Mouse (Mus musculus) liver, postnatal 0 days (tissue): ENCODE data around the gene Klrb1. TPM values are rescaled to one million over a fixed set of nuclear protein-coding genes. Genes with fewer than 3 reads are reported as not detected.
"Not testable (repeated sequence)": the region's sequence is repeated elsewhere in the genome, so short reads cannot be mapped to it uniquely, and the experiment has no call there.

Experiments
- ATAC-seq: fragments of 200-750 bp; cut with Nextera tagmentation; 2 replicates; pipeline ENCODE4 v1.8.0; 2017; ENCODE audit warnings: mild to moderate bottlenecking, moderate library complexity
- DNase-seq: peaks from one replicate; pipeline ENCODE4 v3.0.0-alpha.2; 2016
- H3K27ac ChIP-seq: fragments of 300-500 bp; sonication (generic); 2 replicates; pipeline ENCODE4 v1.5.1; 2014; ENCODE audit warnings: antibody characterized with exemption, moderate library complexity, mild to moderate bottlenecking, low read depth
- H3K27me3 ChIP-seq: fragments of 300-500 bp; sonication (generic); 2 replicates; pipeline ENCODE4 v1.6.1; 2014; ENCODE audit warnings: low read length, control low read depth, mixed read lengths; ENCODE audit not compliant: insufficient read depth
- H3K36me3 ChIP-seq: fragments of 300-500 bp; sonication (generic); replicated peaks from 2 replicates; pipeline ENCODE4 v1.6.1; 2014; ENCODE audit warnings: mild to moderate bottlenecking, control low read depth, low read length, moderate library complexity, mixed read lengths; ENCODE audit not compliant: insufficient read depth
- H3K4me1 ChIP-seq: fragments of 300-500 bp; sonication (generic); 2 replicates; pipeline ENCODE4 v1.6.1; 2014; ENCODE audit warnings: antibody characterized with exemption, mild to moderate bottlenecking, control low read depth; ENCODE audit not compliant: insufficient read depth
- H3K4me2 ChIP-seq: fragments of 300-500 bp; sonication (generic); 2 replicates; pipeline ENCODE4 v1.6.1; 2014; ENCODE audit warnings: low read depth, mild to moderate bottlenecking, low read length, moderate library complexity, mixed read lengths
- H3K4me3 ChIP-seq: fragments of 300-500 bp; sonication (generic); 2 replicates; pipeline ENCODE4 v1.5.1; 2014; ENCODE audit warnings: low read depth, low read length
- H3K9ac ChIP-seq: fragments of 300-500 bp; sonication (generic); replicated peaks from 2 replicates; pipeline ENCODE4 v1.6.1; 2014; ENCODE audit warnings: mild to moderate bottlenecking, moderate library complexity
- H3K9me3 ChIP-seq: fragments of 300-500 bp; sonication (generic); 2 replicates; pipeline ENCODE4 v1.6.1; 2016; ENCODE audit warnings: mild to moderate bottlenecking, control low read depth, low read length, mixed read lengths
- CTCF ChIP-seq: sonication (generic); IDR thresholded peaks from 2 replicates; pipeline ENCODE4 v1.5.1; 2016; ENCODE audit warnings: antibody characterized with exemption, low read depth
- EP300 ChIP-seq: IDR thresholded peaks from 2 replicates; pipeline ENCODE4 v1.6.1; 2016; ENCODE audit warnings: antibody characterized with exemption, low read depth, mild to moderate bottlenecking
- WGBS: fragments of 180-500 bp; shearing (Covaris S2); extraction: QIAGEN DNeasy Blood & Tissue Kit; methylation state at CpG from one replicate; pipeline ENCODE4 v1.1.7; 2014; ENCODE audit not compliant: insufficient replicate concordance; 5-methylcytosine and 5-hydroxymethylcytosine counted together
- polyA plus RNA-seq: library from polyadenylated mRNA; unstranded; fragments of >200 nt; fragmentation: Nextera tagmentation; extraction: Ambion mirVana; gene quantifications from 2 replicates; pipeline ENCODE4 v1.2.1, GENCODE M21; 2015

Gene Klrb1
- polyA plus RNA-seq, 1 experiment from 2014 or later = not detected

GRCm38 (mm10) chr6:128759221-128759950 lies 36.5 kb upstream of the Klrb1 start:
- Histone ChIP-seq H3K36me3 (no peaks in the 10 kb centered on the region), H3K9ac (no peak overlapping the region), H3K27ac (no peak overlapping the region), H3K4me2 (no peak overlapping the region), H3K4me3 (no peak overlapping the region), H3K27me3 (no peaks in the 10 kb centered on the region), H3K4me1 (peaks cover 7% of the 10 kb centered on the region; the same call in 1 of the 2 replicates), H3K9me3 (no peaks in the 10 kb centered on the region)
- ATAC-seq (no peak), DNase-seq (no peak)
- 83% methylated on average over 5 of the region's 5 CpGs for WGBS
- TF ChIP-seq EP300 (no peak), CTCF (no peak)

- H3K36me3 ChIP-seq, H3K9ac ChIP-seq, H3K4me3 ChIP-seq, H3K9me3 ChIP-seq, H3K4me2 ChIP-seq, H3K4me1 ChIP-seq, H3K27me3 ChIP-seq: not testable (repeated sequence)
- ATAC-seq = peak; percentile 73
- H3K27ac ChIP-seq = peak overlapping the region; percentile 81
- 35% methylated on average over 4 of the region's 4 CpGs for WGBS
- DNase-seq = peak; percentile 28
Measured at GRCm38 (mm10) chr6:128755402-128755763, 32.5 kb upstream of the Klrb1 start.

- not testable (repeated sequence) for DNase-seq, H3K9me3 ChIP-seq, H3K4me3 ChIP-seq, H3K4me2 ChIP-seq, H3K27me3 ChIP-seq, H3K4me1 ChIP-seq, H3K36me3 ChIP-seq
- 44% methylated on average over 12 of the region's 12 CpGs for WGBS
- peak; percentile 89 for ATAC-seq
- peak; percentile 51 for TF ChIP-seq EP300
- peak overlapping the region; percentile 81 for H3K27ac ChIP-seq
- peak overlapping the region; percentile 1; the same call in 1 of the 2 replicates for H3K9ac ChIP-seq
Measured at GRCm38 (mm10) chr6:128754748-128755401, 32.0 kb upstream of the Klrb1 start.

DNA sequence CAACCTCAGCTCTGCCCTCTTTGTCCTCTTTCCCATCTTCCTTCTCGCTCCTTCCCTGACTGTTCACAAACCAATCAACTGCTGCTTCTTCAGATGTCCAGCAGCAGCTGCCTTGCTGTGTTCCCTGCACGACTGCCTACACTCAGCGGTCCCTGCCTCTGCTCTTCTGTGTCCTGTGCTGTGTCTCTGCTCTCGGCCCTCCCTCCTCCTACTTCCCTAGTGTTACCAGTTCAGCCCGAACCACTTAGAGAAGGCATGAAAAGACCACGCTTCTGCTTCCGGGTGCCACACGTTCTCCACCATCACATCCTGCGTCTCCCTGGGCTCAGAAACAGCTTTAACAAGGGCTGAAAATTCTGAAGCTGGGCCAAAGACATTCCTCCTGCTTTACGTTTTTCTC lies 31.4 kb upstream of the Klrb1 start:
- H3K4me1 ChIP-seq, DNase-seq, H3K36me3 ChIP-seq, H3K4me3 ChIP-seq, H3K27me3 ChIP-seq, H3K9me3 ChIP-seq: not testable (repeated sequence)
- peak overlapping the region; percentile 29; the same call in 1 of the 2 replicates for H3K4me2 ChIP-seq
- peak; percentile 30 for ATAC-seq
- WGBS = 22% methylated on average over 10 of the region's 10 CpGs
- H3K9ac ChIP-seq = peak overlapping the region; percentile 1; the same call in 1 of the 2 replicates
- peak overlapping the region; percentile 81 for H3K27ac ChIP-seq

GRCm38 (mm10) chr6:128753610-128754224 lies 30.9 kb upstream of the Klrb1 start:
- H3K27me3 ChIP-seq, H3K4me3 ChIP-seq, H3K9me3 ChIP-seq, H3K9ac ChIP-seq, H3K4me1 ChIP-seq, H3K36me3 ChIP-seq: not testable (repeated sequence)
- Histone ChIP-seq H3K27ac (peak overlapping the region; percentile 81), H3K4me2 (peak overlapping the region; percentile 29; the same call in 1 of the 2 replicates)
- DNase-seq (peak; percentile 67), ATAC-seq (peak; percentile 66)
- WGBS = 34% methylated on average over 8 of the region's 8 CpGs
- peak; percentile 82 for TF ChIP-seq CTCF

GRCm38 (mm10) chr6:128747006-128747405 lies 24.1 kb upstream of the Klrb1 start:
- not testable (repeated sequence) for ATAC-seq
- 73% methylated on average over 6 of the region's 6 CpGs for WGBS

More at GRCm38 (mm10) chr6:128747006-128747405, 24.1 kb upstream of the Klrb1 start:
- H3K27me3 ChIP-seq, H3K4me3 ChIP-seq, H3K9me3 ChIP-seq, H3K27ac ChIP-seq, H3K9ac ChIP-seq, H3K4me2 ChIP-seq, H3K36me3 ChIP-seq, DNase-seq, H3K4me1 ChIP-seq: not testable (repeated sequence)
